Mouse (Mus musculus): ENCODE measurements around the gene Smo.

Gene Smo

GRCm38 (mm10) chr6:29735336-29735688 is at the start of gene Smo:
Smo (plus strand) TSS chr6:29735503.
- DNase-seq = no peak

- DNase-seq = no peak
Observed at GRCm38 (mm10) chr6:29685952-29686351, 49.4 kb upstream of the Smo start.

GRCm38 (mm10) chr6:29689458-29689857 is 45.8 kb upstream of the Smo start:
- DNase-seq = no peak

- peak; percentile 92 for DNase-seq
Observed at GRCm38 (mm10) chr6:29693953-29694352, 41.4 kb upstream of the Smo start, which contains the start of gene Tspan33. Tspan33 (plus strand) TSS chr6:29694222.

- no peak for DNase-seq
Observed at GRCm38 (mm10) chr6:29694375-29695289, 40.7 kb upstream of the Smo start.

- DNase-seq = no peak
Observed at GRCm38 (mm10) chr6:29695290-29695674, 40.0 kb upstream of the Smo start.

- no peak for DNase-seq
Observed at GRCm38 (mm10) chr6:29695975-29696374, 39.3 kb upstream of the Smo start.

GRCm38 (mm10) chr6:29697139-29697538 is 38.2 kb upstream of the Smo start:
- DNase-seq = no peak

- no peak for DNase-seq
Observed at GRCm38 (mm10) chr6:29697548-29697947, 37.8 kb upstream of the Smo start.

GRCm38 (mm10) chr6:29699085-29699745 is 36.1 kb upstream of the Smo start:
- DNase-seq = no peak

GRCm38 (mm10) chr6:29701051-29701450 is 34.3 kb upstream of the Smo start:
- DNase-seq = no peak

GRCm38 (mm10) chr6:29702126-29702525 is 33.2 kb upstream of the Smo start:
- no peak for DNase-seq

- DNase-seq = no peak
Observed at GRCm38 (mm10) chr6:29704143-29704542, 31.2 kb upstream of the Smo start.

GRCm38 (mm10) chr6:29707902-29708301 is 27.4 kb upstream of the Smo start:
- DNase-seq = no peak

GRCm38 (mm10) chr6:29711318-29711717 is 24.0 kb upstream of the Smo start:
- DNase-seq = no peak

- DNase-seq = peak; percentile 48
Observed at GRCm38 (mm10) chr6:29712011-29712584, 23.2 kb upstream of the Smo start.

GRCm38 (mm10) chr6:29716624-29717365 is 18.5 kb upstream of the Smo start:
- no peak for DNase-seq

GRCm38 (mm10) chr6:29717541-29717940 is 17.8 kb upstream of the Smo start:
- no peak for DNase-seq

- peak; percentile 67 for DNase-seq
Observed at GRCm38 (mm10) chr6:29717952-29718521, 17.3 kb upstream of the Smo start.

GRCm38 (mm10) chr6:29718894-29719329 is 16.4 kb upstream of the Smo start:
- DNase-seq = peak; percentile 70

- DNase-seq = no peak
Observed at GRCm38 (mm10) chr6:29721890-29722289, 13.4 kb upstream of the Smo start.

GRCm38 (mm10) chr6:29726576-29727200 is 8.6 kb upstream of the Smo start:
- no peak for DNase-seq
